Mouse (Mus musculus) cerebellum, postnatal 4 days (tissue): ENCODE measurements at regions not wholly inside any gene's neighbourhood (a gene's known extent, or its start where the extent isn't known, plus 50 kb on each side); places are given as distances from the start of the nearest gene placed in this dataset.
A peak's percentile ranks its signal among the peaks of the same experiment; 100 is the strongest.

Experiments
- DNase-seq, 2 experiments: peaks; one replicate each; pipeline ENCODE4 v3.0.0; 2022; ENCODE audit warnings: low spot score in 2 of 2, mixed read lengths in 1 of 2

DNA sequence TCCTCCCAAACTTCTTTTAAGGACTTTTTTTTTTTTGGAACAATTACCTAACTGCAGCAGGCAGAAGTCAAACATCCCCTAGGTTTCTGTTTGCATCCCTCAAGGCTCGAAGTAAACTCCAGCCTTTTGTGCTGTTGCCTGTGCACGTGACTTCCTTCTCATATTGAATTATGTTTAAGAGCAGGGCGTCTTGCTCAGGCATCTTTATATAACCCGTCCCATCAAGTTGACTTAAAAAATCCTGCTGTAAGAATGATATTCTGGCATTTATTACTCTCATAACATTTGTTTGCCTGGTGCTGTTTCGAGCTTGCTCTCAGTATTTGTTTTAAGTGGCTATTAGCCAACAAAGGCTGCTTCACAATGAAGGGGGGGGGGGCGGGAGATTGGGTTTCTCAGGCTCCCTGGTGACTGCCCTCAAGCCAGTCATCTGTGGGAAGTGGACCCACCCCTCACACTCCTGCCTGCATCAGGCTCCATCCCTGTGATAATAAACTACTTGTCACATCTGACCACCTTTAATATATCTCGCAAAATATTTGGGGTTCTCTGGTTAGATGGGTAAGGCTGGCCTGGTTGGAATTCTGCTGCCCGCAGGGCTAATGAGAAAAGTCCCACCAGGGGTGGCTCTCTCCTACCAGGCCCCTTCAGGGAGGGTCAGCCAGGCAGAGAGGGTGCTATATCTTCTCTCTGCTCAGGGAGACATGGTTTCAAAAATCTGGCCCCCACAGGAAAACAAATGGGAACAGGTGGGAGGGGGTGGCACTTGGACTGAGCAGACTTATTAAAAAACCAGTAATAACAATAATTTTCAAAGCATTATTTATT lies 277.1 kb upstream of the Atp5g3 start:
- DNase-seq: no peak

- no peak for DNase-seq
These were observed 267.0 kb upstream of the Atp5g3 start for GRCm38 (mm10) chr2:74178106-74178505.

- DNase-seq: no peak
These were observed 257.8 kb upstream of the Atp5g3 start for GRCm38 (mm10) chr2:74168776-74169570.

GRCm38 (mm10) chr2:74168307-74168706 lies 257.2 kb upstream of the Atp5g3 start:
- DNase-seq: no peak

DNA sequence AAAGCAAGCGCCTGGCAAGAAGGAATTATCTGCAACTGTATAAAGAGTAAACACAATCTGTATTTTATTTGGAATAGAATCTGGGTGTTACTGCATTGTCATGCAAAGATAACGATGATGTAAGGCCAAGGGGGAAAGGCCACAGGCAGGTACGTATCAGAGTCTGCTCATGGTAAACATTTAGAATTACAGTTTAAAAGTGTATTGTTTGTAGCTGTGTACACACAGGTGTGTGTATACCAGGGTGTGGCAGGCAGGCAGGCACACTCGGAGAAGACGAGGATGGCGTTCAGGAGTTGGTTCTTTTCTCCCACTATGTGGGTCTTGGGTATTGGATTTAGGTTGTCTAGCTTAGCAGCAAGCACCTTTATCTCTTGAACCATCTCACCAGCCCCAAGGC lies 242.9 kb upstream of the Atp5g3 start:
- DNase-seq: no peak

- DNase-seq: no peak
These were observed 242.2 kb upstream of the Atp5g3 start for GRCm38 (mm10) chr2:74153247-74153850.

GRCm38 (mm10) chr2:74152534-74153246 lies 241.6 kb upstream of the Atp5g3 start:
- no peak for DNase-seq

DNA sequence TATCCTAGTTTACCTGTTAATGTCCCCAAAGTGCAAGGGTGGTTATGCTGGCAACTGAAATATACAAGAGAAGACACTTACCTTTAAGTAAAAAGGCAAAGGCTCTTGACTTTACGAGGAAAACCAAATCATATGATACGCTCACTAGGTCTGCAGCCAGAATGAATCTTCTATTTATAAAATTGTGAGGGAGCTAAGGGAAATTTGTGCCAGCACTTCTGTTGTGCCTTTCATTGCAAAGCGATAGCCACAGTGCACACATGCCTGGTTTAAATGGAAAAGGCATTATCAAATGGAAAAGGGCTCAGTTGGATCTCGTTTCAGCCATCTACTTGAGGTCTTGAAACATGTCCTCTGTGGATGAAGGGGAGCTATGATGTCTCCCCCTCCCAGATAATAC lies 236.1 kb upstream of the Atp5g3 start:
- DNase-seq: no peak

- peak in 1 of 2 experiments; percentile 36 for DNase-seq
These were observed 225.5 kb upstream of the Atp5g3 start for GRCm38 (mm10) chr2:74136624-74137003.

- no peak for DNase-seq
These were observed 225.0 kb upstream of the Atp5g3 start for GRCm38 (mm10) chr2:74135963-74136623.

GRCm38 (mm10) chr2:74130141-74130588 lies 219.0 kb upstream of the Atp5g3 start:
- DNase-seq: no peak

DNA sequence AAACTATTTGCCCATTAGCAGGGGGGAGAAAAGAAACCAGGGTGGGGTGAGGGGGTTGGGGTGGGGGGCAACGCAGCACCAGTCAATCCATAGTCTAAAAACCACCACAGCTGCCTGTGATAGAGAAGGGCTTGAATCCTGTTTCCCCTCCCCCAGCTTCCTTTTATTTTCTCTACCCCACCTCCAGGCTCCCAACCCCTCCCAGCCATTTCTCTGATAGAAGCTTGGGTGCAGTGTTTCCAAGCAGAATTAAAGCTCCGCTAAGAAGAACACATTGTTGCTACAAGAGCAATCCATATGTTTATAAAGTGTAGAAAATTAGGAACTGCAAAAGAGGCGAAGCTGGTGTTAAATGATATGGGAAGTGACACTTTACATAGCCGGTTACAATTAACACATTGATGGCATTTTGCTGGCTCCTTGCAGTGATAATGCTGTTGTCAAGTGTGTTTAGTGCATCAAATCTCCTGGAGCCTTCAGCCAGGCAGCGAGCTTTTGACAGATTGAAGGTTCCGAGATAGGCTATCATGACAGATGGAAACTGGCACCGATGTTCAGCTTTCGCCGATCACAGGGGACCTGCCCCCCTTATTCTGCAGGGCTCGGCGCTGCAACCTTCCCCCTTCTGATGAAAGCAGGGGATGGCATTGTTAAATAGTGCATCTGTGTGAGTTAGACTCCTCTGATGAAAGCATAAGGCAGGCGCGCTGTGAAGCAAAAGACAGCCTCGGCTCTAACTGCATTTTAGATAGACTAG lies 217.8 kb upstream of the Atp5g3 start:
- DNase-seq: no peak

GRCm38 (mm10) chr2:74127136-74127535 lies 216.0 kb upstream of the Atp5g3 start:
- DNase-seq: no peak

- no peak for DNase-seq
These were observed 213.1 kb upstream of the Atp5g3 start for GRCm38 (mm10) chr2:74124252-74124651.

- no peak for DNase-seq
These were observed 212.4 kb upstream of the Atp5g3 start for GRCm38 (mm10) chr2:74123360-74124074.

DNA sequence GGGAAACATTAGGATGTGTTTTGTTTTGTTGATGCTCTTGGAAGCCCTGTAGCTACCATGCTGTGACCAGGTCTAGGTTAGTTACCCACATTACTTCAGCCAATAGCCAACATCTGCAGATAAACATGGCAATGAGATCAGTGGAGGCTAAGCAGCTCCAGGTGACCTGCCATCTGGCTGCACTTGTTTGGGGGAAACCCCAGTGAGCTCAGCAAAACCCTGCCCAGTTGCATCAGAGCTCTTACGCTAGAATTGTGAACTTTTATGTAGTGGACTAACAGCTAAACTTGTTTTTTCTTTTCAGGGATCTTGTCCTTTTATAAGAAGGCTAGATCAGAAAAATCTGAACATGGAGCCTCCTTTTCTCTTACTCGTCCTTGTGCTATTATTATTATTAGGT lies 211.8 kb upstream of the Atp5g3 start:
- DNase-seq: no peak

- no peak for DNase-seq
These were observed 208.9 kb upstream of the Atp5g3 start for GRCm38 (mm10) chr2:74120051-74120450.

DNA sequence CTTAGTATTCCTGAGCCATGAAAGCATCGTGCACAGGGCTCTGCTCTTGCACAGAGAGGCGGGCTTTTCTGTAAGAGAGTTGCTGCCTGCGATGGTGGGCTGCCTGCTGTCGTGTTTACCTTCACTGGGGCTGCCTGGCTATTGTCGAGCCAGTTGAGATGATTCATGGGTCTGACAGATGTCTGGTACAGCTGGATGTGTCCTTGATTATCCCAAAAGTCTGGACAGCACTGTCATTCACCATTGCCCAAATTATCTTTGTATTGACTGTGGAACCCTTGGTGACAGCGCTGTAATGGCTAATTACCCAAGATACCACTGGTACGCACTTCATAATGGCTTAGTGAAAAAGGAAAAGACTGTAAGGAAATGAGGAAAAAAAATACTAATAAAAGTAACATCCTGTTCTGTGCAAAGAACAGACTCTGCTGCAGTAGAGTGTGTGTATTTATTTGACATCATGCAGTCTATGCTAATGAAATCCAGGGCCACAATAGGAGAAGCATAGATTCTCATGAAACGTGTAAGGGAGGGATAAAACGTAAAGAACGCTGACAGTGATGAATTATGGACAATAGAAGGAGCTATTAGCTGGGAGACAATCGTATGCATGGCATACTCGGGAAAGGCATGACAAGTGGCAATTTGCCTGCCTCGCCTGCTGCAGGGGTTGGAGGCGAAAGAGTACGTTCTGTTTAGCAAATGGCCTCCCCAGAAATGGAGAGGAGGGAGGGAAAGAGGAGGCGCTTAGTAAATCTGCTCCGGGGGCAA lies 208.2 kb upstream of the Atp5g3 start:
- no peak for DNase-seq

DNA sequence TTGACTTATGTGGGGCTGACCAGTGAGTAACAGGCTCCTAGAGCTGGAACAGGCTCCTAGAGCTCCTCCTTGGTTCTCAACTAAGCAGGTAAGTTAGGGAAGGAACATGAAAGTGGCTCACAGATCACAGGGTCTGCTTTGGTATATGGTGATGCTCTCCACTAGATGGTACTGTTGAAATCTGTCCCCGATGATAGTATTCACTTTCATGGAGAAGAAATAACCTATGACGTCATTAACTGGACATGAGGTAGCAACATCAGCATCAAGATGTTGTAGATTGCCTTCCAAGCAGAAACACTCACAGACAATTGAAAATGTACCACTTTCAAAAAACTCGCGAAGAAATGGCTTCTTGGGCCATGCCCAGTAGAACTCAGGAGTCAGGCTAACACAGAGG lies 195.3 kb upstream of the Atp5g3 start:
- DNase-seq: no peak
